Mouse (Mus musculus) cerebellum, postnatal 4 days (tissue): Measurements from ENCODE around the gene Bax.

Experiments
- DNase-seq, 2 experiments: peaks; one replicate each; pipeline ENCODE4 v3.0.0; 2022; ENCODE audit warnings: low spot score in 2 of 2, mixed read lengths in 1 of 2

Gene Bax

GRCm38 (mm10) chr7:45415636-45416035, 51.1 kb downstream of the Bax start:
- no peak for DNase-seq

- no peak for DNase-seq
Observed at GRCm38 (mm10) chr7:45414740-45415224, 51.9 kb downstream of the Bax start.

GRCm38 (mm10) chr7:45413864-45414739, 52.6 kb downstream of the Bax start:
- no peak for DNase-seq

- no peak for DNase-seq
Observed at GRCm38 (mm10) chr7:45413113-45413863, 53.4 kb downstream of the Bax start, which contains the start of gene Ntf5. Gene Ntf5 (plus strand): TSS chr7:45413695.

DNA sequence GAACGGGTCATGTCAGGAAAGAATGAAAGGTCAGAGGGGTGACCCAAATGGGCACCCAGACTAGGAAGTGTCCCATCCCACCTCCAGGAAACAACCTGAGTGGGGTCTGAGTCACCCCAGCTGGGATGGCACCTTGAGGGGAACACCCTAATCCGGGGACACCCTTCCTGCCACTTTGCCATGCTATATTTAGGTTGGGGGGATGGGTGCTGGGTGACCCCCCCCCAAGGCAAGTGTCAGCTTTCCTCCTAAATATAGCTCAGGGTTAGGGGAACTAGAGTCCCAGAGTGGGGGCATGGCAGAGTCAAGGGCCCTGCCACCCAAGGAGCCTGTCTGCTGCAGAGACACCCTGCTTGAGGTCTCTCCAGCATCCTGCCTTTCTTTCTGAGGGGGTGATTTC, 54.3 kb downstream of the Bax start:
- no peak for DNase-seq
